Mouse (Mus musculus) cerebellum, adult 11 months (tissue): ENCODE measurements at regions not wholly inside any gene's neighbourhood (a gene's known extent, or its start where the extent isn't known, plus 50 kb on each side); places are given as distances from the start of the nearest gene placed in this dataset.
"Not testable (repeated sequence)": the region's sequence is repeated elsewhere in the genome, so short reads cannot be mapped to it uniquely, and the experiment has no call there.

Experiments
- DNase-seq: peaks from one replicate; pipeline ENCODE4 v3.0.0; 2022

DNA sequence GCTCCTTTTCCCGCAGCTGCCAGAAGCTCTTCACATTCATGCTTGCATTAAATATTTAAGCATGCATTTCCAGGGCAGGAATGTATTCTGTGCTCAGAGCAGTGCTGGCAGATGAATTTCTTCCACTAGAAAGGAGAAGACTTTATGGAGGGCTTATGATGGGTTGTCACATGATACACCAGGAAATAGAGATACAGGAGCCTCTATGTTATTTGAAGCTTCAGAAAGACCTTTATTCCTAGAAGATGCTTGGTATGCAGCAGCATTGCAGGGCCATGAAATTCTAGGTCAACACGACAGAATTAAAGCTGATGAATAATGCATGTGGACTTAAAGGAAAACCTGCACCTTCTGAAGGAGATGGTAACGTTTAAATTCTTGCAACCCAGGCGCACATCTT, 212.1 kb downstream of the Adgrg6 start:
- no peak for DNase-seq

DNA sequence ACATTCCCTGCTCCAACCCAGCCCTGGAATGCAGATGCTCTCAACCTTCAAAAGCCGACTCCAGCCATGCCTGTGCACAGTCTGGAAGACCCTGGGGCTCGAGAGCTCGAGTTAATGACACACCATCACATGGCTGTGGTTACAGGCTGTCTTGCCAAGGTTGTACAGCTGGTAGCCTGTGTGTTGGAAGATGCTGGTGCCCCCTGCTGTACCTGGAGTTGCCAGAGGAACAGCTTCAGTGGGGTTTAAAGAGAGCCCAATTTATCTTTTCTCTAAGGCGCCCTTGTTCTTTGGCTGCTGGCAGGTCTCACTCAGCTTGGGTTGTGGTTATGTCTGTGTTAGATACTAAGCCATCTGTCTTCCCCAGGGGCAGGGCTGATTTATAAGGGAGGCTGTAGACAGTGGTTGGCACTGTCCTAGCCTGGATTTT, 212.8 kb downstream of the Adgrg6 start:
- DNase-seq: peak; percentile 4

DNA sequence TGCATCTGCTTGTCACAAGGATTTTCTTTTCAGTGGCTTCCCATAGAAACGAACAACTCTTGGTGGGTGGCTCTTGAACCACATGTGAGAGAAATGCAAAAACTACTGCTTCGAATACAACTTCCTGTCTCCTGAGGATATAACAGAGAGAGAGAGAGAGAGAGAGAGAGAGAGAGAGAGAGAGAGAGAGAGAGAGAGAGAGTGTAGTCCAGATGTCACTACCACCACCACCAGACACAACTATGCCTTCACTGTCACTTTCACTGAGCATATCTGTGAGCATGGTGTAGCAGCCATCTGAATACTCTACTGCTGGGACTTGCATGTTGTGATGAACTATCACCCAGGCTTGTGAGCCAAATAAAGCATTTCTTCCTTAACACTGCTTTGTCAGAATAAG, 216.6 kb downstream of the Adgrg6 start:
- no peak for DNase-seq

DNA sequence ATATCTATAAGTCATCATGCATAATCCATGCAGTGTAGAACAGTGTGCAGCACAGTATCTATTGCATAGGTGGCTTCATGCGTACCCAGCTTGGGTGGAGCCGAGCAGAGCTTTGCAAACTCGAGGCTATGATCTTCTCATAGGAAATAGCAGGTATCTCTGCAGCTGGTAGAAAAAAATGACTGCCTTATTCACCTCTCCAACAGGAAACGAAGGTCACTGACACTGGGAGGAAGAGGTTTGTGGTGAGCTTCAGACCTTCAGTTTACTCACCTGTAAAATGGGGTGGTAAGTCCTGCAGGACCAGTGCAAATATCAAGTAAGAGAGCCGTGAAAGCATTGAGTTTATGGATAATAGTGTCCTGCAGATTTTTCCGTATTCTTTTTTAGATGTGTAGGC, 219.2 kb downstream of the Adgrg6 start:
- DNase-seq: no peak

DNA sequence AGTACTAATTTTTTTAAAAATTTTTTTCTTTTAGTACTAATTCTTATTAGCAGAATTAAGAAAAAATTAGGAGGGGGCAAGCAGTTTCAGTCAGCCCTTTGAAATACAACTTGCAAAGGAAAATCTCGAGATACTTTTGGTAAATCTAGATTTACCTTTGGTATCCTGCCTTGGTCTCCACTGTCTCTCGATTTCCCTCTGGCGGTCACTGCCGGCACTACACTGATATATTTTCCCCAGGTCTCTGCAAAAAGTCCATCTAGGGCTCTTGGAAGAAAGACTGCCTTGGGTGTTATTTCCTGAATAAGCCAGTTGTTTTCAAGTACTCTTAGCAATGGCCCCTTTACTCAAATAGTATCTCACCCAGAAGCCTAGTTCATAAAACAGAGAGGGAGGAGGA, 224.0 kb downstream of the Adgrg6 start:
- DNase-seq: peak; percentile 55

DNA sequence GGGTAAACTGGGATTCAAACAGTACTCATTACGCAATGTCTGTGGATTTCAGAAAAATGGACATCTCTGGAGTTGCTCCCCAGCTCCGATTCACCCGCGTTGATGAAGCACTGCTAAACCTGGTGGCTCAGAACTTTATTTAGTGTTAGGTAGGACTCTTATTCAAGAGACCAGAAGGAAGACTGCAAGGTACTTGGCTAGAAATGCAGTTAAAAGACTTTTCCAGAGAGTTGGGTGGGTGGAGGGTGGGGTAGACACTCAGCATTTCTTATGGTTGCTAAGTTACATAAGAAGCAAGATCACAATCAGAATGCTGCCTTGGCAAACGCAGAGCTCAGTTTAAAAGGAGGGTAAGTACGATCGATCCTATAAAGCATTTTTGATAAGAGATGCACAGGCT, 230.2 kb downstream of the Adgrg6 start:
- no peak for DNase-seq

DNA sequence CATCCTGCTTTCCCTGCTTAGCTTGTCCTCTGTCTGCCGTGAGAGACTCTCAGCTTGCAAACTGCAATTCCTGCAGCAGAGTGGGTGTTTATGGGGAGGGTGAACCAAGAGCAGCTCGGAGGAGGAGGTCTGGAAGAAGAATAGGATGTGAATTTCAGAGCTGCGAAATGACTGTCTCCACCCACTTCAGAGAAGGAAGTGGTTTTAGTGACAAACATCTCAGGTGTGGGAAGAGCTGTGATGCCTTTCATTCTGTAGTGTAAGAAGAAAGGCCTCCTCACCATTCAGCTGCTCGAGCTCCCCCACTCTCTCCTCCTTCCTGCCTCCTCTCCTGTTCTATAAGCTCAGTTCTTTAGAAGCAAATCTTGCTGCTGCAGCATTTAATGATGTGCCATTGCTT, 230.9 kb downstream of the Adgrg6 start:
- DNase-seq: no peak

DNA sequence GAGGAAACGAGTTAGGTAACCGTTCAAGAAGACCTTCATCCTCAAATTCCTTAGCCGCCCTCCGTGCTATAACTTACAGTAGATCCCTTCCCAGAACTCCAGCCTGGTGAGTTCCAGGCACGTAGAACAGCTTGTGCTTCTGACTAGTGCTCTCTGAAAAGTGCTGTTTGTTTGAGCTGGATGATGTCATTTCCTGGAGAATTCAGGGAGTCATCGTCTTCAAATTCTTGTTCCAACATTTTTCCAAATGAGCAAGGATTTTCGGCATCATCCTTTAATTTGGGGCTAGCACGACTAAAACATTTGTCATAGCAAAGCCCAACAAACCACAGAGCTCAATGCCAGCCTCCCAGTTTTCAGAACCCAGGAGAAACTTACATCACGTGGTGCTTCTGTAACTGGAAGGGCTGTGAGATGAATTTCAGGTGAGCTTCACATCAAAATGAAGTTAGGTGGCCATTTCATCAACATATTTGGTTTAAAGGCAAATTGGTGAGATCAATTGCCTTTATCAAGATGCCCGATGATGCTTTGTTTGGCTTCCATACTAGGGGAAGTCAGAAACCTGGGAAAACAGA, 231.4 kb downstream of the Adgrg6 start:
- DNase-seq: no peak

DNA sequence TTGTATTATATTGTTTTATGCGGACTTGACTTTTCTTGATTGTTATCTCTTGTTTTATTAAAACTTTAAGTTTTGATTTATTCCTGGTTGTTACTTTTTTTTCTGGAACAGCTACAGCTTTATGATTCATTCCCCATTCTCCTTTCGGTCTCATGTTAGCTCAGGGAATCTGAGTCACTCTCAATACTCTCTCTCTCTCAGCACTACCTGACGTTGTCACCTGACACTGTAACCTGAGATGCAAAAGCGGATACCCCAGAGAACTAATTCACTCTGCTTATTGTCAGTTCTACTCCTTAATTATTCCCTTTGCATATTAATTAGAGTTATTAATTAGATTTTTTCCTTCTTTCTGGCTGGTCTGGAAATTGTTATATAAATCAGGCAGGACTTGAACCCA, 232.5 kb downstream of the Adgrg6 start:
- DNase-seq: no peak

DNA sequence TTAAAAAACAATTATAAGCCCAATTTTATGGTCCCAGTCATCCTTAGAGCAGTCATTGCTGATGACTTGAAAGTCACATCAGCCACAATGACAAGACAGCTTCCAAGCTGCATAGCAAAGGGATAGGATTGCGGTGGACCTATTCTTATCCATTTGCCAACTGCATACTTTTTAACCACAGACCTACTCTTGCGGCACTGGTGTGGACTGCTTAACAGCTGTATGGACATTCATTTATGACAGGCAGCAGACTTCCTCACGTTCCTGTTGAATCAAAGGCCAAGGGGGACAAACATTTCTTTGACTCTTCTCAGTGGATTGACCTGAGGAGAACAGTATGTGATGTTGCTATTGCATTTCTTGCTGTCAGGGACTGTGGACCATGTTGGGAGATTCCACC, 233.5 kb downstream of the Adgrg6 start:
- DNase-seq: no peak

DNA sequence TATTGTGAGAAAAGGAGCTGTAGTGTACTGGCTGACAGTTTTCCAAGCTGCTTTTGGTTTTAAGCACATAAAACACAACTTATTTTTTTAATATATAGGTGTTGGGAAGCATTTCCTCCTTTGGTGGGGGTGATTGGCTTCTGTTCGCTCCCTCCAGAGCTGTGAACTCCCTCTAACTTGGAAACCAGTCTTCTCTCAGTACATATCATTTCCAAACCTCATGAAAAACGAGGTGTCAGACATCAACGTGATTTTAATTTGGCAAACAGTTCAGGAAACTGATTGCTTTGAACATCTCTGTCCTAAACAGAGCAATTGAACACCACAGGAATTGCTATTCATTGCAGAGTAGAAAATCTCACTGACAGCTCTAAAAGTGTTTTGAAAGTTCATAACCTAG, 238.6 kb downstream of the Adgrg6 start:
- DNase-seq: no peak

DNA sequence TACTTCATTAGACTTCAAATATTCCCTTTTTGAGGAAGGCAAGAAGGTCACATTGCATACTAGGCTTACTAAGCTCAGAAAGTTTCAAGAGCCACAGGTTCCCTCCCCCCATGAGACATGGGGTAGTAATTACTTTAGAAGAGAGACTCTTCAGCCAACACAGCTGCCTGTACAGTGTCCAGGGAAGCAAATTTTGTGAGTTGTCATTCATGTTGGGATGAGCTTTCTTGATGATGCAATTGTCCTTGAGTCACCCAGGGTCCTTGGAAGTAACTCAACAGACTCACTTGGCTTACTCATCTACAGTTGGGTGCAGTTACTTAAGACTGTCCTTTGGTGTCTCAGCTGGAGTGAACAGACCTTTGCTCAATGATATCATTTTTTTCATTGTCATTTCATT, 242.0 kb downstream of the Adgrg6 start:
- DNase-seq: no peak

DNA sequence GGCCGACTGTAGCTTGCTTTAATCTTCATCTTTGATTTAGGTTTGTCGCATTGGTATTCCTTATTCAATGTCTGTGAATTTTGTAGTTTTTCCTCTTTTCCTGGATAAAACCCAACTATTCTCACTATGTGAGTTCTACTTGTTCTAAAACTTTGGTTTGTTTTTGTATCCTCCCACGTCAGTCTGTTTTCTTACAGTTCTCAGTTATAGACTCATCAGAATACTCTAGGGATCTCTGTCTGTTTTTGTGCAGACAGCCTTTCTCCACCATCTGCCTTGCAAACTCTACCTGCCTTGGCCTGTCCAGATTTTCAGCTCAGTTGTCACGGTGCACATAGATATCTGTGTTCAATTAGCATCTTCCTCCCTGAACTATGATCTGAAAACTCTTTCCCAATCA, 249.3 kb downstream of the Adgrg6 start:
- DNase-seq: no peak

DNA sequence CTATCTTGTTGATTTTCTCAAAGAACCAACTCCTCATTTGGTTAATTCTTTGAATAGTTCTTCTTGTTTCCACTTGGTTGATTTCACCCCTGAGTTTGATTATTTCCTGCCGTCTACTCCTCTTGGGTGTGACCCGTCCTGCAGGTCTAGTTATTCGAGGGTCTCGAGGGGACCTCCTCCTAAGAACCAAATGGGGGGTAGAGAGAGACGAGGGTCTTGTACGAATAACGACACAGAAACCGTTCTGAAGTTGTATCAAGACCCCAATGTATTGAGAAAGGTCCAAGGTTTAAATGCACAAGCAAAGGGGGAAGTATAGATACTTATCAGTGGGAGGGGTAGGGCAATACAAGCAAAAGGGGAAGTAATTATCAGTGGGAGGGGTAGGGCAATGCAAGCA, 252.8 kb downstream of the Adgrg6 start:
- not testable (repeated sequence) for DNase-seq

DNA sequence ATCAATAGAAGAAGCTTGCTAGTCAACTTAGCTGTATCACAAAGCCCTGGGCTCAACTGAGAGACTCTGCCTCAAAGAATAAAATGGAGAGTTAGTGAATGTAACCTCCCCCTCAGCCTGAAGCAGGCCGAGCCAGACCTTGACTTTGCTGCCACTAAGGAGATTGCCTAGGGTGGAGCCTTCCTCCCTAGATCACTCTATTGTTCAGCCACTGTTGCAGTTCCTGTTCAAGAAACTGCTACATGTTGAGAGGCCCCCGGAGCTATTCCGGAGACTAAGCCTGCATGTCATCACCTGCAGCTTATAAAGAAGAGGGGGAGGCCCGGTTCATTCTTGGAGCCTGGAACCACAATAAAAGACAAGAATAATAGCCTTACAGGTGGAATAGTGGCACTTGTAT, 257.9 kb downstream of the Adgrg6 start:
- no peak for DNase-seq

DNA sequence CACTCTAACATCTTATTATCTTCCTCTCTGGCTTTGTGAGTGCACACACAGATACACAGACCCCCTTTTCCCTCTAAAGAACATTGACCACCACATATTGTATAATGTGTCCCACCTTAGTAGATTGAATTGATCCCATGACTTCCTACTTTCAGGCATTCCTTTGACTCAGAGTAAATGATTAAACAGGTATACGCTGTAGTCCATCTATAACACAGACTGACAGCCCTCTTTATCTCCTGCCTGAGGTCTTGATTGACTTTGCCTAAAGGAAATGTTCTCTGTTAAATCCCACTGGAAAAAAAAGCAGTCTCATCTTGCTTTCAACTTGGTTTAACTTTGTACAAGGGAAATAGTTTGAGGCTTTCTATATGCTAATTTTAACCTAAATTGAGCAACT, 268.8 kb downstream of the Adgrg6 start:
- DNase-seq: no peak

DNA sequence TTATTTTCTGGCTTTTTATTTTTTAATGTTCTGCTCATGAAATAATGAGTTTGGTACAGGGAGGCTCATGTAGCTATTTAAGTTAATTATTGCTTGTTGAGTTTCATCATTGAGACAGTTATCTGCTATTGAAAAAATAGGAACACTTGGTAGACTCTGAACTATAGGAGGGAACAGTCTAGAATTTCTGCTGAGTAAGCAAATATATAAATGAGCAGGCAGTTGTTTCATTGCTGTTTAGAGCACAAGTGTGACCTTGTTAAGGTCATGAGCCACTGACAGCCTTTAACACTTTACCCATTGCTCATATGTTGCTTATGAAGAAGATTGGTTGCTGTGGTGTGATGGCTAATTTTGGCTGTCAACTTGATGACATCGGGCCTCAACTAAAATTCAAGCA, 270.0 kb downstream of the Adgrg6 start:
- no peak for DNase-seq

DNA sequence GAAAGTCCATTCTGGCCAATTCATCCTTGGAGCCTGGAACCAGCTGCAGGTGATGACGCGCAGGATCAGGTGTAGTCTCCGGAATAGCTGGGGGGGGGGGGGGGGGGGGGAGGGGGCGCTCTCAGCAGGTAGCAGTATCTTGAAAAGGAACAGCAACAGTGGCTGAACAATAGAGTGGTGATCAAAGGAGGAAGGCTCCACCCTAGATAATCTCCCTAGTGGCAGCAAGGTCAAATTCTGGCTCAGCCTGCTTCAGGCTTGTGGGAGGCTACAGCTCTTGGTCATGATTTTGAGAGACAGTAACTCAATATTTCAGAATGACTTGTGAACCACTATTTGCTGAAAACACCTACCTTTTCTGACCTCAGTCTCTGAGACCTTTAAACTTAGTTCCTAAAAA, 275.5 kb downstream of the Adgrg6 start:
- DNase-seq: no peak

DNA sequence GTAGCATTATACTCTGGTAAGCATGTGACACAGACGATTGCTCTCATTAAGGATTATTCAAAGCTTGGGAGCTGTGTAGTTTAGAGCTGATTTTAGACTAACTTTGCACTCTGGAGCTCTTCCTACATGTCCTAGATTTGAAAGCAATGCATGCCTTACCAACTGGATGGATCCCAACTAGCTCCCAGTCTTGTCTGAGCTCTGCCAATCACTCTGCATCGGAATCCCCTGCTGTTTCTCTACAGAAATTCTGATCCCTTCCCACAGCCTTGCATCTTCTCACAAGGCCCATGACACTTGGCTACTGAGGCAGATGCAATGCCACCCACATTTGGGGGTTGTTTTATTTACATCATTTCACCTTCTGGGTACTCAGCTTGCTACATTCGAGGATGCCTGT, 277.8 kb downstream of the Adgrg6 start:
- no peak for DNase-seq

DNA sequence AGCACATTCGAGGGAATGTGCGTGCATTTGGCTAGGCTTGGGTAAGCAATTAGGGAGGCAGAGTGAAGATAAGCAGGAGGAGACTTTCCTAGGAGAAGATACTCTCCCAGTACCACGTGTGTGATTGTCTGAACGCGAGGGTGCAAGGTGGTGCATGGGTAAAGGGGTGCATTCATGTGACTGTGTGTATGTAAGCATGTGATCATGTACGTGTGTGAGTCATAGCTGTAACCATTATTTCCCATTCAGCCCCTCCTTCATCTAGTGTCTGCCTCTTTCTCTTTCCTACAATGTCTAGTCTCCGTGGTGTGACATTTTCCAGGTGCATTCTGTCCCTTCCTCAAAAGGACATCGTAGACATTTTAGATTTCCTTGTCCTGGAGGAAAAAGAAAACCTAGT, 273.8 kb downstream of the Hivep2 start:
- DNase-seq: no peak

DNA sequence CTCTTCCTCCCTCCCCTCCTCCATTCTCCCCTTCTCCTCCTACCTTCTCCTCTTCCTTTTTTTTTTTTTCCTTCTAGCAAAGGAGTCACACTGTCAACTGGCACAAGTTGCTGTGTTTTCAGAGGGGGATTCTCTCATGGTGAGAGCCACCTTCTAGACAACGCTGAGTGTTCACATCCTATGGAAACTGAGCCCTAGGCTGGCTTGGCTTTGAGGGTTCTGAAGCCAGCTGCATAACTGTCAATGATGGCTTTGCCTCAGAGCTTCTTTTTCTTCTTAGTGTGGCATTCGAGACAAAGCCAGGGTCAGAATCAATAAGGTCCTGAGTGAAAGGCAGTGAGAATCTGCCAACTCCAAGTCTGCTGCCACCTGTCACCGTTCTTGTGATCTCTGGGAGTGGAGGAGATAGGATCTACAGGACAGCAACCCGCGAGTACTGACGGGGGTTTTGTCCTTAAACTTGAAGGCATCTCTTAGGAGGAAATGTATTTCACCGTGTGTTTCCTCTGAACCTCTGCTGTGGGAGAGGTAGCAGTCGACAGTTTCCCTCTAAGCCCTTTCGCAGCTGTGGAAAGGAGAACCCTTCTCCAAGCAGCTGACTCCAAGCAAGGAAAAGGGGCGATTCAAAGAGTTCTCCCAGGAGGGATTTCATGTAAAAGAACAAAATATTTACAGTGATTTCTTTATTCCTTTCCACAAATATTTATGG, 269.2 kb downstream of the Hivep2 start:
- DNase-seq: no peak

DNA sequence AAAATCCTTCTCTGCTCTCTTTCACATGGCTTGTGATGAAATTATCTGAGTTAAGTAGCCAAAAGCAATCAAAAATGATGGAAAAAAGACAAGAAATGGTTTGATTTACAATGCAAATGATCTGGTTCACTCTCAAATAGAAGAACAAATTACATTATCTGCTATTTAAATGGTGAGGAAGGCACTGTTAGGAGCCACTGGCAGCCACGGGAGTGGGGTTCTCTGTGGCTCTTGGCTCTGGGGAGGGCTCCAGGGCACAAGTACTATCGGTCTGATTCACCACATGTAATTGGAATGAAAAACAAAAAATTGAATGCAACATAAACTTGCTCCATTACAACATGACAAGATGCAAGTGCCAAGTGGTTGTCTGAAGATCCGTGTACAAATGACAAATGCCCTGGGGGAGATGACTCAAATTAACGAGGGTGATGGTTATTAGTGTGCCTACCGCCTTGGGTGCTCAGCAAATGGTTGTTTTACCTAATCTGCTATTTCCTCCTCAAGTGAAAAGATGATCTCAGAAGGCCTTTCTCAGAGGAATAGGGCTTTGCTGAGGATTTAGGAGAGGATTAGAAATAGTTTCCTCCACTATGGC, 268.2 kb downstream of the Hivep2 start:
- DNase-seq: no peak

DNA sequence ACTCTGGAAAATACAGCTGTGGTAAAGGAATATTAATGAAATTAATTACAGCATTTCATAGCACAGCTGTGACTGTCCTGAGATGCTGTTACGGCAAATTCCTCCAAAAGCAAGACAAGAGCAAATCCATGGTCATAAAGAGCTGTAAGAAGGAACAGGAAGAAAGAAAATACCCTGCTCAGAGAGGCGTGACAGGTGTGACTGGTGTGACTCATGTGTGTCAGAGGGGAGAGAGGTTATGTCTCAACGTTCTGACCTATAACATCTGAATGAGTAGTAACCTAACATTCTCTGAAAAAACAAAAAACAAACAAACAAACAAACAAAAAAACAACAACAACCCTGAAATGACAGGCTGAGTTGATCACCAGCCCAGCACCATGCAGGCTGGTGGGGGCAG, 267.5 kb downstream of the Hivep2 start:
- no peak for DNase-seq

DNA sequence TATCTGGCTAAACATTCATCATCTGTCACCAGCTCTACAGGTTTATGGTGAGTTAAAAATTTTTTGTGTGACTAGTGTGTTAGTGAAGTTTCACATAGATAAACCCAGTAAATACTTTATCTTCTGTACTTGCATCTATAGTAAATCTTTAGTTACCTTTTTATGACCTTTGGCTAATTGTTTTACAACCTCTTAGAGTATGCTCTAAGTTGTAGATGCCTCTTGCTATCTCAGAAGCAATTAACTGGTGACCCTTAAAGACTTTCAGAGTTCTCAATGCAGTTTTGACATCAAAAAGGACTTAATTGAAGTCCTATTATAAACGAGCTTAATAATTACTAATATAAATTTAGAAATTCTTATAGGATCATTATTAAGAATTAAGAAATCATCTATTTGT, 265.6 kb downstream of the Hivep2 start:
- no peak for DNase-seq

DNA sequence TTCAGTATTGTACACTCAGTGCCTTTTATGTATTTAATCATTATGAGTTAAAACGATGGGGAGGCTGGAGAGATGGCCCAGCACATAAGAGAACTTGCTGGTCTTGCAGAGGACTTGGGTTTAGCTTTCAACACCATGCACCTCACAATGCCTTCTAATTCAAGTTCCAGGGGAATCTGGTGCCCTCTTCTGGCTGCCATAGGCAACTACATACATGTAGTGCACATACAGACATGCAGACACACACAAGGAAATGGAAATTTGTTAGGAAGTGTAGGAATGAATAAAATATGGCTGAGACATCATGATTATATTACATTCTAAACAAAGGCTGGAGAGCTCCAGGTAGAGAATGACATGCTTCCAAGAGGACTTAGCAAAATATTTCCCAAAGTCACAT, 251.4 kb downstream of the Hivep2 start:
- DNase-seq: no peak
